Mouse (Mus musculus) bone marrow, adult 2 months (tissue): ENCODE data around the gene Stac3. TPM values are rescaled to one million over a fixed set of nuclear protein-coding genes. Genes with fewer than 3 reads are reported as not detected.

Experiments used
- H3K27ac ChIP-seq: fragments of 200-500 bp; 2 replicates; pipeline ENCODE4 v1.5.1; 2012; ENCODE audit warnings: low read depth, mild to moderate bottlenecking, control low read depth, inconsistent platforms, low read length; ENCODE audit not compliant: control insufficient read depth, poor library complexity, insufficient read depth
- H3K4me1 ChIP-seq: fragments of 200-500 bp; 2 replicates; pipeline ENCODE4 v1.6.1; 2011; ENCODE audit warnings: low read length; ENCODE audit not compliant: control insufficient read depth, insufficient read depth
- H3K4me3 ChIP-seq: fragments of 200-500 bp; replicated peaks from 2 replicates; pipeline ENCODE3; 2011; ENCODE audit warnings: mild to moderate bottlenecking, low read depth, low read length, control low read depth; ENCODE audit not compliant: control insufficient read depth
- CTCF ChIP-seq: fragments of 200-500 bp; IDR thresholded peaks from 2 replicates; pipeline ENCODE4 v1.5.1; 2011; ENCODE audit warnings: low read length, control low read depth; ENCODE audit not compliant: control insufficient read depth, insufficient read depth
- POLR2A ChIP-seq: fragments of 200-500 bp; IDR thresholded peaks from 2 replicates; pipeline ENCODE4 v1.6.1; 2011; ENCODE audit warnings: low read depth, mild to moderate bottlenecking, control low read depth, low read length, borderline replicate concordance; ENCODE audit not compliant: control insufficient read depth
- WGBS: fragments of 180-500 bp; shearing (Covaris S2); methylation state at CpG from one replicate; pipeline ENCODE4 v1.1.7; 2018; 5-methylcytosine and 5-hydroxymethylcytosine counted together
- polyA plus RNA-seq: library from polyadenylated mRNA; stranded (reverse); fragments of >200 nt; gene quantifications from 2 replicates; pipeline ENCODE4 v1.2.4, GENCODE M21; 2011; ENCODE audit warnings: low replicate concordance; ENCODE audit not compliant: missing spikeins, insufficient read depth, insufficient read length

Gene Stac3
- polyA plus RNA-seq, 1 experiment = 5.0 TPM

DNA sequence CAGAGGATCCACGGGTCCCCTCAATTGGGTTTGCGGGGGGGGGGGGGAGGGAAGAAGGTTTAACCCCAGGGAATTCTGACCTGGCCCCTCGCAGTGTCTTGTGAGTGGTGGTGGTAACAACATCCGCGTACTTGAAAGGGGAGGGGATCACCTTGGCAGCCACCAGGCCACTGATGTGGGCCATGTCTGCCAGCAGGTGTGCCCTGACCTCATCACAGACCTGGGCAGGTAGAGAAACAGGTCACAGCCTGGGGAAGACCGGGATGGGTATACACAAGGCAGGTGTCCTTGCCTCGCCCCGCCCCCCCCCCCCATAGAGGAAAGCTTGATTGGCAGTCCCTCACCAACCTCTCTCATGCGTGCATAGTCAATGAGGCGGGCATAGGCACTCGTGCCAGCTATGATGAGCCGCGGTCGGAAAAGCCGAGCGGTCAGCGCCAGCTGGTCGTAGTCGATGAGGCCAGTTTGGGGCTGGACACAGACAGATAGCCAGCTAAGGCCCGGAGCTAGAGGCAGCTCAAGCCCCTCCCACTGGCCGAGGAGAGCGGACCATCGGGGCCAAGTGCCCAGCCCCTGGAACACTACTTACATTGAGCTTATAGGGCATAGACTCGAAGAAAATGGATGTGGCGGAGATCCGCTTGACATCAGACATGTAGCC, 17.7 kb downstream of the Stac3 start:
- no peak overlapping the region for H3K4me3 ChIP-seq
- H3K27ac ChIP-seq = no peak overlapping the region
- 92% methylated on average over 26 of the region's 26 CpGs for WGBS
- no peaks in the 10 kb centered on the region; the same call in 1 of the 2 replicates for H3K4me1 ChIP-seq
- no peak for TF ChIP-seq CTCF
- no peak for TF ChIP-seq POLR2A

DNA sequence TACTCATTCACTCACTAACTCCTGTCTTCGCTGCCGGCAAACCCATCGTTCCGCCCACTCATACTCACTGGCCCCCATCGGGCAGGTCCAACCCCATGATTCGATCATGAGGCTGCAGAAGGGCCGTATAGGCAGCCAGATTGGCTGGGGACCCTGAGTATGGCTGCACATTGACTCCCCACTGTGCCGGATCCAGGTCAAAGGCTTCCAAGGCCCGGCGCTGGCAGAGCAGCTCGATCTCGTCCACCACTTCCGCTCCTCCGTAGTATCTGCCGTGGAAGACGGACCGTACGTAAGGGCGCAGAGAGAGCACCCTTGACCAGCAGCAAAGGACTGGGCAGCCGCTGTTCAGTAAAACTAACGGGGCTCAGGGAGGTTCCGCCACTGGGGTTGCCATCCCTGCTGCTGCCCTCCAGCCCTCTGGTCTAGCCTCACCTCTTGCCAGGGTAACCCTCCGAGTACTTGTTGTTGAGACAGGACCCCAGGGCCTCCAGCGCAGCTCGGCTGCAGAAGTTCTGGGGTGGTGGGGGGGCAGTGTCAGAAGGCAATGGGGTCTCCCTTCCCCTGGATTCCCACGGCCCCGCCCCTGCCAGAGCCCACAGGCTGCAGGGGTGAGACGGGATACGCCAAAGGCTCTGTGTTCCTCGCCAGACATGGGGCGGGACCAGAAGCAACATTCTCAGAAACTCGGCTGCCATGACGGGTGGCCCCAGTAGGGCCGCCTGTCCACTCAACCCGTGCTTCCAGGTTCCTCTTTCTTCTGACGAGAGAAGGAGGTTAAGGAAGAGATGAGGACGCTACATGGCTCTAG, 18.6 kb downstream of the Stac3 start:
- Histone ChIP-seq H3K4me3 (no peak overlapping the region), H3K27ac (no peak overlapping the region), H3K4me1 (no peaks in the 10 kb centered on the region; the same call in 1 of the 2 replicates)
- WGBS = 88% methylated on average over 37 of the region's 37 CpGs
- no peak for TF ChIP-seq CTCF
- no peak for TF ChIP-seq POLR2A

DNA sequence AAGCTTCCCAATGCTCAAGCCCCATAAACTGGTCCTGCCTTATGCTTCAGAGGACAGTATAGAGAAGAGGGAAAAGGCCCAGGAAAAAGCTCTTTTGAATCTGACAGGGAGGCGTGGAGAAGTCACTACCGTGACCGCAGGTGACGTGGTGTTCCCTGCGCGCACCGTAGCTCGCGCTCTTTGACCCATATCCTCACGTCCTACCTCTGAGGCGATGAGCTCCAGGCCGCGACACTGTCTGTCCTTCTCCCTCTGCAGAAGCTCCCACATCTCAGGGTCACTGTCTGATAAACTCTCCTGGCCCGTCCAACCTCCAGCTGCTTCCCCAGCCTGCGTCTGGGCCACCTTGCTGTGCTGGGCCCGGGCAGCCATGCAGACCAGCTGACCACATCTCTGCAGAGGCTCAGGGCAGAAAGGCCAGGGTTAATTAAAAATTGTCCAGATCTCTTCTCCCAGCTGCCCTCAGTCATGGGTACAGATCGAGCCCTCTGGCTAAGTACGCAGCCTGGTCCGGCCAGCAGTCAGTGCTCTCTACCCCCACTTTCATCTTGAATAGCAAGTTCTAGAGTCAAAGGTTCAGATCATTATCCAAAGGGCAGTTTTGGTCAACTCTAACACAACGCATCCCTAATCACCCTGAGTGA, 19.4 kb downstream of the Stac3 start:
- WGBS = 86% methylated on average over 20 of the region's 20 CpGs
- peak overlapping the region; percentile 9 for H3K4me3 ChIP-seq
- no peaks in the 10 kb centered on the region; the same call in 1 of the 2 replicates for H3K4me1 ChIP-seq
- H3K27ac ChIP-seq = no peak overlapping the region
- TF ChIP-seq CTCF (no peak), POLR2A (no peak)

DNA sequence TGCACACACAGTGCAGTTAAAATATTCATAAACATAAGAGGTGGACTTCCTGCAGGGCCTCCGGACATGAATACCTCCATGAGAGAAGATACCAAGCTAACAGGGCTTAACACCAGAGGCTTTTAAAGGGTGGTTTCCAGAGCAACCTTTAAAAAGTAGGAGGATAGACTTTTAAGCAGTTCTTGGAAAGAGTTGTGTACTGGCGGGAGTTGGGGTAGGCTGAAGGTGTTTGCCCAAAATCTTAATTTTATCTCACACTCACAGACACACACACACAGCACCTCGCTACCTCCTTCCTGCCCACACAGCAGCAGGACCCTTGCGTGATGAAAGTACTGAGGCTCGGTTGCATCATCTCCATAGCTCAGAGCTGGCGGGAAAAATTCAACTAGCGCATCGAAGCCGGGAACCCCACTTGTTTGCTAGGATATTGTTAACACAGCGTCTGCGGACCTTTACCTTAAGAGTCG, 20.2 kb downstream of the Stac3 start:
- Histone ChIP-seq H3K27ac (no peak overlapping the region), H3K4me3 (peak overlapping the region; percentile 91), H3K4me1 (no peaks in the 10 kb centered on the region; the same call in 1 of the 2 replicates)
- TF ChIP-seq CTCF = no peak
- no peak for TF ChIP-seq POLR2A
- 1% methylated on average over 12 of the region's 12 CpGs for WGBS

DNA sequence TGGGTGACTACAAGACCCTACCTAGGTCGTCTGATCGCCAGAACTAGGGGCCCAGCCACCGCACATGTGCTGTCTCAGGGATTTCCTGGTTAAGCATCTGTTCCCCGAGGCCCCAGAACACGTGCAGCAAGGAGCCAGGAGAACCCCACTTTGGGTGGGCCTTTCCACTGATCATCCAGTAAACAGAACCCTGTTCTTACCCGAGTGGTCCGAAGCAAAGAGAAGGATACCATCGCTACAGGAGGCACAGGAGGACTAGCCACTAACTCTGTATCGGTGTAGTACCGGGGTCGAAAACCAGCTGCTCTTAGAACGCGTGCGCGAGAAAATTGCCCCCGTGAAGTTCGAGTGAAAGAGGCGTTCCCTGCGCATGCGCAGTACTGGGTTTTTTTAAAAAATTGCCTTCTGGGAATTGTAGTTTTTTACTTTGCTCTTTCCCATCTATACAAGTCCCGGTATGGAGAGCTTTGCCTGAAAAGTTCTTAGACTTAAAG, 20.6 kb downstream of the Stac3 start, which contains the start of gene Shmt2:
Gene Shmt2 (minus strand): TSS at position 357 of the 494 bp plus-strand sequence.
- H3K27ac ChIP-seq = no peak within 1 kb of the TSS
- H3K4me1 ChIP-seq = no peaks in the 10 kb centered on the region; the same call in none of the 2 replicates
- peak within 1 kb of the TSS; percentile 91 for H3K4me3 ChIP-seq
- TF ChIP-seq CTCF (no peak), POLR2A (no peak)
- WGBS = 0% methylated on average over 21 of the region's 21 CpGs

DNA sequence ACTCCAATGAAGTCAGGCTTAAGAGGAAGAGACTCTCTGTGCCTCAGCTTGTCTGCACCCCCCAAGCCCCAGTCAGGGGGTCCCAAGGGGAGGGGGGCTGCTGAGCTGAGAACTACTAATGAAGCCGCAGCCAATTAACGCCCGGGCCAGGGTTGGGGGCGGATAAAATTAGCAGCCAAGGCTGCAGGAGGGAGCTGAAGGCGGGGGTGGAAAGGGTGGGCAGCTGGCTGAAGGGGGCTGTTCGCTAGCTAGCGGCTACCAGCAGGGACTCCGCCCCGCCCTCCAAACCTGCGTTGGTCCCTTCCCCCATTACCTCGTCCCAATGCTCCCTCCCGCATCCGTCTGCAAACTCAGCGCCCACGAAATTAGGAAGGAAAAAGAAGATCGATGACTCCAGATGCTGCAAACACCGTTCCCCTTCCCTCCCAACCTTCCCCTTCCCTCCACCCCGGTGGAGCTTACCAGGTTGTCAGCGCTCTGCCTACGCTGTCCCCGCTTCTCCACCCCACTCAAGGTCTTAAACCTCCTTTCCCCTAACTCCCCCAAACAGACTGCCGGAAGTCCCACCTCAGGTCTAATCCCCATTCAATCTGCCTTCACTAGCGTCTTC, 23.3 kb downstream of the Stac3 start:
- Histone ChIP-seq H3K27ac (no peak overlapping the region), H3K4me1 (no peaks in the 10 kb centered on the region; the same call in none of the 2 replicates), H3K4me3 (no peak overlapping the region)
- WGBS = 9% methylated on average over 23 of the region's 23 CpGs
- TF ChIP-seq POLR2A (no peak), CTCF (no peak)

DNA sequence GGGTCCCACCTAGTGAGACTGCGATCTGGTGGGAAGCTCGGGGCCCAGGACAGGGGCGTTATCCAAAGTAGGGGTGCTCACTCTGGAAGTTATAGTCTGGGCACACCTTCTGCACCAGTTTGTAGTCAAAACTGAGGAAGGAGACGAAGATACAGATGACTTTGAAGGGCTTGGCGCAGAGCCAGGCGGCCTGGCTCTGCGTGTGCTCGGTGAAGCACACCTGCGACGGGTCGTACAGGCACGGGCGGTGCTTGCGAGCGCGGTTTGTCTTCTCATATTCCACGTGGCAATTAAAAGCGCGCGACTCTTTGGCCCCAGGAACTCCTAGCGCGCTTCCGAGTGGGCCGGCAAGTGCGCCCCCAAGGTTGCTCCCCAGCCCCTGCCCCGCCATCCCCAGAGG, 24.6 kb downstream of the Stac3 start:
- WGBS = 2% methylated on average over 26 of the region's 26 CpGs
- TF ChIP-seq CTCF (no peak), POLR2A (no peak)
- H3K4me1 ChIP-seq = no peaks in the 10 kb centered on the region; the same call in none of the 2 replicates
- no peak overlapping the region for H3K27ac ChIP-seq
- H3K4me3 ChIP-seq = no peak overlapping the region
